Mouse (Mus musculus) heart, embryonic 16.5 days (tissue): ENCODE results near the gene Ltv1. TPM values are rescaled to one million over a fixed set of nuclear protein-coding genes. Genes with fewer than 3 reads are reported as not detected.
"Not testable (repeated sequence)": the region's sequence is repeated elsewhere in the genome, so short reads cannot be mapped to it uniquely, and the experiment has no call there.

Experiments used
- ATAC-seq: fragments of 200-750 bp; cut with Nextera tagmentation; replicated peaks from 2 replicates; pipeline ENCODE4 v1.8.0; 2017; ENCODE audit warnings: moderate number of reproducible peaks; ENCODE audit not compliant: insufficient read depth, low FRiP score; ENCODE audit errors: extremely low read depth
- H3K27ac ChIP-seq: fragments of 300-500 bp; sonication (generic); 2 replicates; pipeline ENCODE4 v1.5.1; 2014; ENCODE audit warnings: mild to moderate bottlenecking, low read length, control low read depth, moderate library complexity
- H3K27me3 ChIP-seq: fragments of 300-500 bp; sonication (generic); 2 replicates; pipeline ENCODE4 v1.6.1; 2014; ENCODE audit warnings: low read length, mixed read lengths; ENCODE audit not compliant: control insufficient read depth, insufficient read depth
- H3K36me3 ChIP-seq: fragments of 300-500 bp; sonication (generic); 2 replicates; pipeline ENCODE4 v1.6.1; 2014; ENCODE audit not compliant: control insufficient read depth, insufficient read depth
- H3K4me1 ChIP-seq: fragments of 300-500 bp; sonication (generic); 2 replicates; pipeline ENCODE4 v1.6.1; 2014; ENCODE audit warnings: low read length, mixed read lengths; ENCODE audit not compliant: control insufficient read depth, insufficient read depth
- H3K4me2 ChIP-seq: fragments of 300-500 bp; sonication (generic); 2 replicates; pipeline ENCODE4 v1.6.1; 2014; ENCODE audit warnings: low read depth, mild to moderate bottlenecking, control low read depth, low read length
- H3K4me3 ChIP-seq: fragments of 300-500 bp; sonication (generic); 2 replicates; pipeline ENCODE4 v1.5.1; 2014; ENCODE audit warnings: mild to moderate bottlenecking, control low read depth, low read length
- H3K9ac ChIP-seq: fragments of 300-500 bp; sonication (generic); 2 replicates; pipeline ENCODE4 v1.6.1; 2014; ENCODE audit warnings: low read length, control low read depth
- H3K9me3 ChIP-seq: fragments of 300-500 bp; sonication (generic); replicated peaks from 2 replicates; pipeline ENCODE4 v1.6.1; 2016; ENCODE audit warnings: low read length; ENCODE audit not compliant: control insufficient read depth
- WGBS: fragments of 180-500 bp; shearing (Covaris S2); extraction: QIAGEN DNeasy Blood & Tissue Kit; methylation state at CpG from one replicate; pipeline ENCODE4 v1.1.7; 2014; 5-methylcytosine and 5-hydroxymethylcytosine counted together
- polyA plus RNA-seq: library from polyadenylated mRNA; unstranded; fragments of >200 nt; fragmentation: Nextera tagmentation; extraction: Ambion mirVana; gene quantifications from 2 replicates; pipeline ENCODE4 v1.2.1, GENCODE M21; 2015

The Ltv1 gene
- polyA plus RNA-seq, 1 experiment from 2014 or later, result 47.1 TPM

- no peak overlapping the region for H3K9ac ChIP-seq
- no peaks in the 10 kb centered on the region for H3K4me1 ChIP-seq
- WGBS, result 79% methylated on average over 6 of the region's 6 CpGs
- no peak overlapping the region for H3K27ac ChIP-seq
- H3K27me3 ChIP-seq, result no peaks in the 10 kb centered on the region
- H3K4me3 ChIP-seq, result no peak overlapping the region
- H3K36me3 ChIP-seq, result no peaks in the 10 kb centered on the region
- H3K4me2 ChIP-seq, result no peak overlapping the region
- peaks cover 3% of the 10 kb centered on the region; the same call in 1 of the 2 replicates for H3K9me3 ChIP-seq
- ATAC-seq, result no peak
Measured at GRCm38 (mm10) chr10:13201741-13202293, 8.8 kb upstream of the Ltv1 start.

GRCm38 (mm10) chr10:13200862-13201261 is 7.9 kb upstream of the Ltv1 start:
- no peak overlapping the region for H3K4me2 ChIP-seq
- H3K9me3 ChIP-seq, result peaks cover 3% of the 10 kb centered on the region; the same call in 1 of the 2 replicates
- ATAC-seq, result no peak
- H3K9ac ChIP-seq, result no peak overlapping the region
- H3K27ac ChIP-seq, result no peak overlapping the region
- H3K4me3 ChIP-seq, result no peak overlapping the region
- H3K36me3 ChIP-seq, result no peaks in the 10 kb centered on the region
- 86% methylated on average over 3 of the region's 3 CpGs for WGBS
- H3K27me3 ChIP-seq, result no peaks in the 10 kb centered on the region
- H3K4me1 ChIP-seq, result no peaks in the 10 kb centered on the region

- Histone ChIP-seq H3K27me3 (no peaks in the 10 kb centered on the region), H3K27ac (no peak overlapping the region), H3K4me2 (no peak overlapping the region), H3K9me3 (peaks cover 3% of the 10 kb centered on the region; the same call in 1 of the 2 replicates), H3K4me3 (no peak overlapping the region), H3K4me1 (no peaks in the 10 kb centered on the region), H3K9ac (no peak overlapping the region), H3K36me3 (no peaks in the 10 kb centered on the region)
- WGBS, result 84% methylated on average over 1 of the region's 1 CpGs
- no peak for ATAC-seq
Measured at GRCm38 (mm10) chr10:13199234-13199633, 6.3 kb upstream of the Ltv1 start.

DNA sequence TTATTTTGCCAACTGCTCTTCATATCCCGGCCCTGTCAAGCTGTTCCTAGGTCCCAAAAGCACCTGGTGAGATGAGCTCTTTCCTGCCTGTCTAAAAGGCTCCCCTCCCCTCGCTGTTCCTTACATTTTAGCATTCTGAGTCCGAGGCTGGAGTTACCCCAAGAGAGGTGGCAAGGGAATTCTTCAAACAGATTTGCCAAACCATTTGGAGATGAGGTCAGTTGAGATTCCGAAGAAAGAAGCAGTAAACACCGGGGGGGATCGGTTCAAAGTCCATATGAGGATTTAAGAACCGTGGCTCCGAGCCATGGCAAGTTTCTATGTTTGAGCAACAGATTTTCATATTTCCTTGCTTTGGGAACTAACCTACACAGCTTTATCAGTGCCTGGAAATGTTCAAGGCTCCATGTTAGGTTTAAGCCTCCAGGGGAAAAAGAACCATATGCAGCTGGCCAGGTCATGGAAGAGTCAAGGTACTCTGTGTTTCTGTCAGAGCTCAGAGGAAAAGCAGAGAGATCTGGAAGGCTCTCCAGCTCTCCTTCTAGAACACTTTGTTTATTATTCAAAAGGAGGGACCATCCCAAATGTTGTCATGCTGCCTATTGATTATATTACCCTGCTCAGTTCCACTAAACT is 4.0 kb upstream of the Ltv1 start:
- no peak for ATAC-seq
- H3K9ac ChIP-seq, result no peak overlapping the region
- H3K4me1 ChIP-seq, result peaks cover 4% of the 10 kb centered on the region
- no peak overlapping the region for H3K4me2 ChIP-seq
- no peak overlapping the region for H3K4me3 ChIP-seq
- no peaks in the 10 kb centered on the region for H3K36me3 ChIP-seq
- no peaks in the 10 kb centered on the region; the same call in 1 of the 2 replicates for H3K9me3 ChIP-seq
- H3K27me3 ChIP-seq, result no peaks in the 10 kb centered on the region
- WGBS, result 70% methylated on average over 8 of the region's 8 CpGs
- H3K27ac ChIP-seq, result no peak overlapping the region

- not testable (repeated sequence) for H3K4me1 ChIP-seq, H3K27ac ChIP-seq, ATAC-seq, H3K27me3 ChIP-seq, H3K9me3 ChIP-seq, H3K9ac ChIP-seq
- peaks cover 14% of the 10 kb centered on the region; the same call in 1 of the 2 replicates for H3K36me3 ChIP-seq
- peak overlapping the region; percentile 73 for H3K4me2 ChIP-seq
- peak overlapping the region; percentile 100 for H3K4me3 ChIP-seq
- 87% methylated on average over 7 of the region's 7 CpGs for whole genome bisulfite sequencing
Measured at GRCm38 (mm10) chr10:13193496-13193895, 528 bp upstream of the Ltv1 start.

DNA sequence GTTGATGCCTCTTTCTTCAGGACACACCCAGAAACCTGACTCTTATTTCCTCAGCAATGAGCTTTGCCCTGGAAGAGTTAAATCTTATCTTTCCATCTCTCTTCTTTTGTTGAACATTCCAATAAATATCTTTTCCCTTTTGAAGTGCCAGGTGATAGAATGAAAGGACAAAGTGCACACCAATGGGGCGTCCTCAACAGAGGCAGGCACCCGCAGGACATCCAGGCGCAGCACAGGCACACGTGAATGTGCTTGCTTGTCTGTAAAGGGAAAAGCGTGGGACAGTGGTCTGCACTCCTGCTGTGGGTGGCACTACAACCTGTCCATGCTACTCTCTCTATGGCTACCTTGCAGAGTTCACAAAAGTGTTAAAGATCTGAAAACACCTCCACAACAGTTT is 3.1 kb downstream of the Ltv1 start:
- peaks cover 36% of the 10 kb centered on the region for H3K36me3 ChIP-seq
- no peak overlapping the region for H3K4me3 ChIP-seq
- no peak for ATAC-seq
- no peak overlapping the region for H3K27ac ChIP-seq
- no peaks in the 10 kb centered on the region for H3K27me3 ChIP-seq
- H3K9me3 ChIP-seq, result no peaks in the 10 kb centered on the region
- H3K9ac ChIP-seq, result no peak overlapping the region
- H3K4me2 ChIP-seq, result no peak overlapping the region
- 84% methylated on average over 5 of the region's 5 CpGs for WGBS
- peaks cover 6% of the 10 kb centered on the region for H3K4me1 ChIP-seq

DNA sequence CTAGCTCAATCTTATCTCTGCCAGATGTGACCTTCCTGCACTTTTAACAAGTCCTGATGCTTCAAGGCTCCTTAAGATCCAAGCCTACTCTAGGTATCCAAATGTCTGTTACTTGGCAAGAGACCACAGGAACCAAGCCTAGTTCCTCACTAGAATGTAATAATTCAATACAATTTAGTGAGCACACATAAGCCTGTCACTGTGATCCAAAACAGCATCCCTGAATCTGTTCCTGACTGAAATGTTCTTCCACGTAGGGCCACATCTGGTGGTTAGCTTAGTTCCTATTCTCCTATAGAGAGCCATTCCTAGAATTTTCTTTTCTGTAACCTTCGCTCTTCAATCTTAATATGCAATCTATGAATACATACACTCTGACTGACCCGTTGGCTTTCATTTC is 6.2 kb downstream of the Ltv1 start:
- Histone ChIP-seq H3K27me3 (no peaks in the 10 kb centered on the region), H3K4me3 (no peak overlapping the region), H3K36me3 (peaks cover 51% of the 10 kb centered on the region), H3K9ac (no peak overlapping the region), H3K4me1 (no peaks in the 10 kb centered on the region), H3K4me2 (no peak overlapping the region), H3K9me3 (no peaks in the 10 kb centered on the region), H3K27ac (no peak overlapping the region)
- ATAC-seq, result no peak
- 82% methylated on average over 3 of the region's 3 CpGs for WGBS

GRCm38 (mm10) chr10:13184170-13184766 is 8.7 kb downstream of the Ltv1 start:
- H3K36me3 ChIP-seq, result peaks cover 56% of the 10 kb centered on the region
- H3K4me2 ChIP-seq, result no peak overlapping the region
- H3K27ac ChIP-seq, result no peak overlapping the region
- no peak for ATAC-seq
- no peaks in the 10 kb centered on the region for H3K9me3 ChIP-seq
- H3K9ac ChIP-seq, result no peak overlapping the region
- no peaks in the 10 kb centered on the region for H3K27me3 ChIP-seq
- no peak overlapping the region for H3K4me3 ChIP-seq
- H3K4me1 ChIP-seq, result no peaks in the 10 kb centered on the region
- 78% methylated on average over 4 of the region's 4 CpGs for WGBS

DNA sequence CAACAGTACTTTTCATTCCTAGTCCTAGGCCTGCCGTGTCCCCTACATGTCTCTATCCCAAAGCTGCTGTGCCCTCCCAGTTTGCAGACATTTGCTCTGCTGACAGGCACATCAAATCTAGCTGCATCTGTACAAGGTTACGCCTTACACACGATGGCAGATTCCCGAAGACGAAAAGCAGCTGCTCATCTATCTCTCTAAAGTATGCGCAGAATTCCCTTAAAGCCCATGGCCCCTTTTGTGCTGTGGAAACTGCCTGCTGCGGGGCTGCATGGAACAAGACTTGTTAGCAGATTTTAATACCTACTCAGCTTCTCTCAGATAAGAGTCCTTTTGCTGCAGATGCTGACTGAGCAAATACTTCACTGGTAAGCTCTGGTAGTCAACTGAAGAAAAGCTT is 12.8 kb downstream of the Ltv1 start:
- Histone ChIP-seq H3K36me3 (peaks cover 61% of the 10 kb centered on the region), H3K27ac (no peak overlapping the region), H3K9ac (no peak overlapping the region), H3K4me3 (no peak overlapping the region), H3K9me3 (no peaks in the 10 kb centered on the region), H3K27me3 (no peaks in the 10 kb centered on the region), H3K4me1 (no peaks in the 10 kb centered on the region), H3K4me2 (no peak overlapping the region)
- 44% methylated on average over 7 of the region's 7 CpGs for WGBS
- ATAC-seq, result no peak
